Mouse (Mus musculus) testis, postnatal 14 days (tissue): Measurements from ENCODE around the gene Ap5m1.

Experiments used
- DNase-seq: peaks from one replicate; pipeline ENCODE4 v3.0.0; 2021; ENCODE audit warnings: low spot score

The Ap5m1 gene

DNA sequence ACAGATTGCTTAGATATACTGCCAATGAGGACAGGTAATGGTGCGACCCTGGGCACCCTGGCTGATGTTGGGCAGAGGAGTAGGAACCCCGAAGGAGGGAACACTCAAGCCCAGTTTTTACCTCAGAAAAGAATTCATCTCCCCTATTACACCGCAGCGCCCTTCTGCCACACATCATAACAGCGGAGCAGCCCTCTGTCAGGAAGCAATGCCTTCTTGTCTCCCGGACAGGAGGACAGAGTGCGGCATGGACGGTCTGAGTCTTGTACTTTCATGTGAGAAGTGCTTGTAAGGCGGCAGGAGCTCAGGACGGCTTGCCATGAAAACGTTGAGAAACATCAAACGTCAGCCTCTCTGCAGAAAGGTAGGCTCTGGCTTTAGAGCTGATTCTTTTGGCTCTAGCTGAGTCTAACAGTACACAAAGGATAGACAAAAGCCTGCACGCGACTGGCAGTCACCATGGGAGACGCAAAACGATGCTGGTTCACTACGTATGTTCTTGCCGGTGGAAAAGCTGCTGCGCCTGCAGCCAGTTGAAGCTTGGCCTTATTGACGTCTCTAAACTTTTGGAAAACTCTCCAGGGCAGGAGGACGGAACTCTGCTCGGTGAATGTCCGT, 61.4 kb downstream of the Ap5m1 start:
- DNase-seq = no peak

DNA sequence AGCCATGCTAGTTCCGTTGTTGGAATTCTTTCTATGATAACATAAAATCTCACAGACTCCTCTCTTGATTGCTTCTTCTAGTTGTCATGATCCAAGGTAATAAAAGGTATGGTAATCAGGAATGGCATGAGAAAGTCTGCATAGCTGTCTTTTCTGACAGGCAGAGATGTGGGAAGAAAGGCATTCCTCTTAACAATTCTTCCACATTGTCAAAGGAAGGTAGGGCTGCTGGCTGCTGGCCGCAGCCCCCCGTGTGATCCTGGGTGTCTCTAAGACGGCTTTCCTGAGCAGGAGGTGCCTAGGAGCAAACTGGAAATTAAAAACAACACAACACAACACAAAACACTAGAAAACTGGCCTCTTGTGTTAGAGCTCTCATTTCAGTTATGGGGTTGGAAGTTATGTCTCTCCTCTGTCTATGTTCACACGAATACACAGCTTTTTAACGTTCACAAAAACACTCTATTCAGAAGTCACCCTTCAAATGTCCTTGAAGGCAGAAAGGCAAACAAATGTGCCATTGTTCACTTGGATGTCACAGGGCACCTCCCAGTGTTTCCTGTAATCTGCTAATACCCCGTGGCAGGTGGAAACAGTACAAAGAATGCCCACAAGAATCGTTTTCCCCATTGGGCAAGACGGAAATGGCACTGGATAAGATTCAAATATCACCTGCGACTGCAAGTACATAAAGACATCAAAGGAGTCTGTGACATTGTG, 62.8 kb downstream of the Ap5m1 start:
- no peak for DNase-seq

DNA sequence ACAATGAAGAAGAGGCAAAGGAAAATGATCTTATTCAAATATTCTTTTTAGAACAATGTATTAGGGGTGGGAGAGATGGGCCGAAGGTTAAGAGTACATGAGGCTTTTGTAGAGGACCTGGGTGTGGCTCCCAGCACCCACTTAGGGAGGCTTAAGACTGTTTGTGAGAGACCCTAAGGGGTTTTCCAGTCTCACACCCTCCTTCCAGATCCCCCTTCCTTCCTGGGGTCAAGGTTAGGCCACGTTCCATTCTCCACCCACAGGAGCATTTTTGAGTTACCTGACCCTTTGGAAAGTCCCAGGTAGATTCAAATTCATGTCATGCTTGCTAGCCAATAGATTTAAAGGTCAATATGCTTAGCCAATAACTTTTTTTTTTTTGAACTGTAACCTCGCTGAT, 66.5 kb downstream of the Ap5m1 start:
- no peak for DNase-seq

DNA sequence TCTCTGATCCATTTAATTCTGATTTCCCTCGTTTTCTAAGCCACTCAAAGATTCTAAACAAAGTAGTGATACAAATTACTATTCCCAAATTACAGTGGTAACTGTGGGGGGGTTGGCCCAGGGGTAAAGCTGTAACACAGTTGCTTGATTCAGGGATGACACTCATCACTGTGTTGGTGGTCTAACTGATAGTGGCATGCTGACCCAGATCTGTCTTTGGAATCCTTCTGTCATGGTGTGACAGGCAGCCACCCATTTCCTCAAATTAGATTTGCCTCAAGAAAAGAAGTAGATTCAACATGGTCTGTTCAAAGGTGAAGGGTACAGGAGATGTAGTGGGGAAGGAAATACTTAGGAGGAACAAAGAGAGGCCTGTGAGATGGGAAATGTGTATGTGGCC, 72.3 kb downstream of the Ap5m1 start:
- DNase-seq = no peak

DNA sequence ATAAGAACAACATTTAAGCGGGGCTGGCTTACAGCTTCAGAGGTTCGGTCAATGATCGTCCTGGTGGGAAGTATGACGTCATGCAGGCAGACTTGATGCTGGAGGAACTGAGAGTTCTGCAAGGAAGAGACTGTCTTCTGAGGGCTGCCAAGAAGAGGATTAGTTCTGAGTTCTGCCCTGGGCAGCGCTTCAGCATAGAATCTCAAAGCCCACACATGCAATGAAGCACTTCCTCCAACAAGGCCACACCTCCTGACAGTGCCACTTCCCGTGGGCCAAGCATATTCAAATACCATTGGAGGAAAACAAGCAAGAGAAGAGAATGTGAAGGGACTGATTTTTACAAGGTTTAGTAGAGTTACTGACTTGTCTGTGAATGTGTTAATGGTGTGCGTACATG, 74.9 kb downstream of the Ap5m1 start:
- DNase-seq = no peak
